Mouse (Mus musculus) embryo, embryonic 9.5 days (tissue): ENCODE data around the gene Ilf2.
A peak's percentile ranks its signal among the peaks of the same experiment; 100 is the strongest.

Source experiments
- DNase-seq: peaks from one replicate; pipeline ENCODE4 v3.0.0-alpha.2; 2017; ENCODE audit errors: extremely low spot score

Gene Ilf2

GRCm38 (mm10) chr3:90462579-90462978 lies 13.3 kb upstream of the Ilf2 start:
- no peak for DNase-seq

GRCm38 (mm10) chr3:90464552-90465080 lies 11.3 kb upstream of the Ilf2 start:
- DNase-seq, result peak; percentile 34

GRCm38 (mm10) chr3:90465081-90465685 lies 10.7 kb upstream of the Ilf2 start:
- DNase-seq, result peak; percentile 47

DNA sequence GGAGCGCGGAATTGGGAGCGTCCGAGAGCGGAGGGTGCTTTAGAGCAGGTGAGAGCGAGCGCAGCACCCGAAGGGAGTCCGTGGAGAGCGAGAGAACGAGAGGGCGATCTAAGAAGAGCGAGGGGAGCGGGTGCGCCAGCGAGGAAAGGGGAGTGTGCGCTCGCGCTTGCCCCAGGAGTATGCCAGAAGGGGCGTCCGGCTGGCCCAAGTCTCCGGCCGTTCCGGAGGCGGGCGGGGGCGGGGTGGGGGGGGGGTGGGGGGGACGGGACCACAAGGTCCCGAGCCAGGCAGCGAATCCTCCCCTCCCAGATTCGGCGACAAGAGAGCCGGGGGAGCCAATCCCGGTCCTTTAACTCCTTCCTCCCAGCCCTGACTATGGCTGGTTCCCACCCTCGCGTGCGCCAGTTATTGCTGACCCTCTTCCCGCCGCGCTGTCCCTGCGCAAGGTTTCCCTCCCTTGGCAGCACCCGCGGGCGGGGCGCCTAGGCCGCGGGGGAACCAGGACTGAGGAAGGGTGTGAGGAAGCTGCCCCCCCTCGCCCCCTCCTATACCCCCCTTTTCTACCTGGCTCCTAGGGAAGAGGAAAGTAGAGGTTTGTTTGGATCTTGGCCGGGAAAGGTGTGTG lies 10.1 kb upstream of the Ilf2 start, which contains the start of gene Npr1:
Gene Npr1 (minus strand): TSS at position 181 of the 625 bp plus-strand sequence.
- peak; percentile 58 for DNase-seq

GRCm38 (mm10) chr3:90466311-90466766 lies 9.6 kb upstream of the Ilf2 start:
- peak; percentile 69 for DNase-seq

DNA sequence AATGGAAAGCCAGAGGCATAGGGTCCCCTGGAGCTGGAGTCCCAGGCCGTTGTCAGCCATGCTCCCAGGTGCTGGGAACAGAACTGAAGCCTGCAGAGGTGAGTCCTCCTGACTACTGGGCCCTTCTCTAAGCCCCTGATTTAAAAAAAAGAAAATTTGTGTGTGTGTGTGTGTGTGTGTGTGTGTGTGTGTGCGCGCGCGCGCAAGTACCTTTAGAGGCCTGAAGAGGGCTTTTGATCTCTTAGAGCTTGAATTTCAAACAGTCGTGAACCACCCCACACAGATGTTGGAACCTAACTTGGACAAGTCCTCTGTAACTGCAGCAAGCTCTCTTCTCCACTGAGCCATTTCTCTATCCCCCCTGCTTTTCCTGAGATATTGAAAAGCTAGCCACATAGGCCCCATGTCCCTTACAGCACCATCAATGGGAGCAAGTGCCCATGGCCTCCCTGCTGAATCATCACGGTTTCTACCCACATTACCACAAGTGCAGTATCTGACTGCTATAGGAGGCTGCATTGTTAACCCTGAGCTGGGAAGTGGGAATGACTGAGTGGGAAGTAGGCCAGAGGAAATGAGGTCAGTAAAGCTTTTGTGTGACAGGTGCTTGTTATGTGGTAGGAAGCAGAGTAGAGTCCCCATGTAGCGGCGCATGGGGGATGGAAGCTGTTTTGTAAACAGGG lies 8.2 kb upstream of the Ilf2 start:
- no peak for DNase-seq

DNA sequence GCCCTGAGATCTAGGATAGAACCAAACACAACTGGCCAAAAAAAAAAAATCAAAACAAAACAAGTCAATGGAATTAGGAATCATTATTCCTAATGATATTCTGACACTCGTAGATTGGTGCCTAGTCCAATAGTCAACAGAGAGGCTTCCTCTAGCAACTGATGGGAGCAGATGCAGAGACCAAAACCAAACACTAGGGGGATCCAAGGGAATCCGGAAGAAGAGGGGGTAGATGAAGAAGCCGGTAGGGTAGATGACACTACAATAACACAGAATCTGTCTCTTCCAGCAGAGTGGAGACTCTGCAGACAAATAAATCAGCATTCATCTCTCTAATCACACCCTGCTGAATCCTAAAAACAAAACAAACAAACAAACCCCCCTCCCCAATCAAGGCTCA lies 3.7 kb upstream of the Ilf2 start:
- no peak for DNase-seq

DNA sequence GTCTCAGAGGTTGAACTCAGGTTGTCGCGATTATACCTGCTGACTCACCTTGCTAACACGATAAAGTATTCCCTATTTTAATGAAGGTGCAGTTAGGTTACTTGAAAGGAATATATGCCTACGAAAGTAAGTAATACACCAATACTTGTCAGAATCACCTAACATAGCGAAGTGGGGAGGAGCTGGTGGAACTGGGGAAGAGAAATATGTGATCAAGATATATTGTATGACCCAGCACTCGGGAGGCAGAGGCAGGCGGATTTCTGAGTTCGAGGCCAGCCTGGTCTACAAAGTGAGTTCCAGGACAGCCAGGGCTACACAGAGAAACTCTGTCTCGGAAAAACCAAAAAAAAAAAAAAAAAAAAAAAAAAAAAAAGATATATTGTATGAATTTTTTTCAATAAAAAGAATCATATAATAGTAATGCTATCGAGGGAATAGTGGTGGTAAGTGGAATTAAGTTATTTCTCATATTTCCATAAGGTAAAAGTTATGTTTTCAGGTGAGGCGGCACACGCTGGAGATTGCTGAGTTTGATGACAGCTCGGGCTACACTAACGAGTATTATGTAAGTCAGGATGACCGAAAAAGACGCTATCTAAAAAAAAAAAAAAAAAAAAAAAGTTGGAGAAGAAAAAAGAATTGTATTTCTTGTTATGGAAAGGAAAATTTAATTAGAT lies 635 bp upstream of the Ilf2 start:
- no peak for DNase-seq

DNA sequence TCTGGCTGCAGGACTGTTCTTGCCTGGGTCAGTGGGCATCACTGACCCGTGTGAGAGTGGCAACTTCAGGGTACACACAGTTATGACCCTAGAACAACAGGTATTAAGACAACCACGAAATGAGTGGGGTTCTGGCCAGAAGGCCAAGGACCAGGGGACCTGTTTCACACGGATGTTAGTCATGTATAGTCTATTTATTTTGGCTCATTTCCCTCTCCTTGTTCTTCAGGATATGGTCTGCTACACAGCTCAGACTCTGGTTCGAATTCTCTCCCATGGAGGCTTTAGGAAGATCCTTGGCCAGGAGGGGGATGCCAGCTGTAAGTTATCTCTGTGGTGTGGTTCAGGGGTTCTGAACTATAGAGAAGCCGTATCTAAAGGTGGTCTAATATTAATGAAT lies 11.1 kb downstream of the Ilf2 start:
- no peak for DNase-seq

DNA sequence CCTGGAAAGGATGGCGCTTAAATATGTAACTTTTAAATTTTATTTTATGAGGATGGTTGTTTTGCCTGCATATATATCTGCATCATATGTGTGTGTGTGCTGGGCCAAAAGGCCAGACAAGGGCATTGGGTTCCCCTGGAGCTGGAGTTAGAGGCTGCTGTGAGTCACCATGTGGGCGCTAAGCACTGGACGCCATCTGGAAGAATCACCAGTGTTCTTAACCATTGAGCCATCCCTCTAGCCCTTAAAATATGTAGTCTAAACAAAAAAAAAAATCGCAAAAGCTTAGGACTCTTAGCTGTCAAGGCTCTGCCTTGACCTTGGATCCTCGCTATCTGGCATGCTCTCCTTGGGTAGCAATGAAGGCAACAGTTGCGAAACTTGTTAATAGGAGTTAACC lies 12.7 kb downstream of the Ilf2 start:
- no peak for DNase-seq

GRCm38 (mm10) chr3:90490696-90491256 lies 14.8 kb downstream of the Ilf2 start, which contains the start of gene Snapin:
Gene Snapin, minus strand, starts transcription at chr3:90491033.
- DNase-seq, result peak; percentile 97

GRCm38 (mm10) chr3:90491350-90491749 lies 15.4 kb downstream of the Ilf2 start:
- DNase-seq, result no peak

GRCm38 (mm10) chr3:90493831-90494540 lies 18.1 kb downstream of the Ilf2 start:
- DNase-seq, result no peak

DNA sequence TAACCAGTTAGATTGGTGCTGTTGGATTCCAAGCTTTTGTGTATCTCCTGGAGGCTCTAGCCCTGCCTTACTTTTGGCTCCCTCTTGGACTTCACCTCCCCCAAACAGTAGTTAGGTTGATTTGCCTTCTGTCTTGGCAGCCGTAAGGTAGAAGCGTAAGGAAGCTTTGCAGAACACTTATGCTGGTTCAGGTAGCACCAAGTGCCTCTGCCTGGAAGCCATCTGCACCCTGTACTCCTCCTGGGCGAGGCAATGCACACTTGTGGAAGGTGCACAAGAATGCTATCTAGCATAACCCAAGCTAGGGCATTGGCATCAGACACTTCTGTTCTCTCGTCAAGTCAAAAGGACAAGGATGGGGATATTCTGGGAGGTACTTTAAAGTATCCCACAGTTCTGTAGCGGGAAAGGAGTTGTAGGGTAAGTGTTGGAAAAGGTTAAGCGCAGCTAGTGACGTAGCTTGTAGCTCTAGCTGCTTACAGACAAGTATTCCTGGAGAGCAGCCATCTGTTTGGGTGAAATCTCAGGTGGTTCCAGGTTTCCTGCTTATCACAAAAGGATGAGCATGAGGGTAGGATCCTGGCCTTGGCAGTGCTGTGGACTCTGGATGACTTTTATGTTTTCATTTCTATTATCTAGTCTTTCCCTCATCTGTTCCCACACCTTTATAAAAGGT lies 20.1 kb downstream of the Ilf2 start:
- DNase-seq, result no peak

DNA sequence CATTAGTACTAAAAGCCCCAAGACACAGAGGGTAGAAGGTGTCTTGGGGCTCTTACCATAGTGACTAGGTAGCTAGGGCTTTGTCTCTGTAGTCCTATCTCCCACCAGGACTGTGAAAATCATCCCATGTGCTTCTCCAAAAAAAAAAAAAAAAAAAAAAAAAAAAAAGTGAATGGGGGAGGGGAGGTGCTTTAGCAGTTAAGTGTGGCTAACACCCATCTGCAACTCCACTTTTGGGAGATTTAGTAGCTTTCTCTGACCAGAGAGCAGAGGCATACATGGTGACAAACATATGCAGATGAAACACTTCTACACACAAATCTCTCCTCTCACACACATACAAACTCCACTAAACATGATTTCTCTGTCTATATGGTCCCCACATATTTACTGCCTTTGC lies 21.7 kb downstream of the Ilf2 start:
- no peak for DNase-seq

DNA sequence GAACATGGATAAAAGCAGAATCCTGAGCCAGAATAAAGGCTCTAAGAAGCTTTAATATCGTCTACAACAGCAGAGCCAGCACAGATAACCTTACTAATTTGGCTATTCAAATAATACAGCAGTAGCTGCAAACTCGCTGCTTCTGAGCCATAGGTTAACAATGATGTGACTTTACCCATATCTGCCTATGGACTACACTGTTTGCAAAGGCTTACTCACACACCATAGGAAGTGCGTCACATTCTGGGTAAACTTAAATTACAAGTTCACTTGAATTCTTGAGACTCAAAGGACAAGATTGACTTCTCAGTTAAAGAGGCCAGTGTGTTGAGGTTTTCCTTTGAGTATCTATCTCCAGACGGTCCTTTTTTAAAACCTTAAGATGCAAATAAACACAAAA lies 27.5 kb downstream of the Ilf2 start:
- DNase-seq, result no peak

DNA sequence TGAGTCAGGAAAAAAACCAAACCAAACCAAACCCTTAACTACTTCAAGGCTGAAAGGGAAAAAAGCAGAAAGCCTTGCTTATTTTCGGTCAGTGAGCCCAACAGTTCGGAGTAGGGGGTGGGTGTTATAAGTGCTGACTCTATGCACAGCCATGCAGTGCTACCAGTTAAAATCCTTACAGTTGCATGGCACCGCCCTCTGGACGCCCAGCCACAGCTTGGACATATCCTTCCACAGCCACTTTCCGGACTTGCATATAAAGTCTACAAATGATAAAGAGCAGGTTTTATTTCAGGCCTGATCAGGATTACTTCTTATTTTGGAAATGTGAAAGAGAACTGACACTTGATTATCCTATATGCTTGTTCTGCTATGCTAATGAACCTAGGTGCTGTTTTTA lies 29.3 kb downstream of the Ilf2 start:
- DNase-seq, result no peak

- DNase-seq, result no peak
Observed at GRCm38 (mm10) chr3:90506362-90506761, 30.4 kb downstream of the Ilf2 start.

DNA sequence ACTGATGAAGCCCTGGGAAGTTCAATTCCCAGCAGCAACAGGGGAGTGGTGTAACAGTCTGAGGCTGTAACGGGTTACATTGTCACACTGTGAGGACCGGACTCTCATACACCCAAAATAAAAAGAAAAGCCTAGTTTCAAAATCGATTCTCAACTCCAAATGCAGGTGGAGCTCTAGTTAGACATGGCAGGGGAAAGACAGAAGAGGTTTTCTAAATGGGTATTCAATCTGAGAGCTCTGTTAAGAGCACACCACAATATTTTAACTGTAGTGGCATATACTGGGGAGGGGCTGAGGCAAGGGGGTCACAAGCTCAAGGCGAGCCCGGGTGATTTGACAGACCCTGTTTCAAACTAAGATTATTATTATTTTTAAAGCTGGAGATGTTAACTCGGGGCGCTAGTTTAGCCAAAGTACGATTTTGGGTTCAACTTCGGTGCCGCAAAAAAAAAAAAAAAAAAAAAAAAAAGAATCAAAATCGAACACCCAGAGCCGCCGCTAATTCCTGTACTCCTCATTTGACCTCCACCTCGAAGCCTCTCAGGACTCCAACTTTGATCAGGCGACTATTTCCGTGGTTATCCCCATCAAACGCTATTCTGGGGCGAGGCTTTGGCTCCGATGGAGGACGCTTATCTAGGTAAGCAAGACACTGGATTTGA lies 32.5 kb downstream of the Ilf2 start:
- DNase-seq, result no peak
